Comparison of ENCODE assay signal across 8 mouse cellular contexts in genomic region chr5:142628726-142629662, GRCm38 (mm10). TPM values are rescaled to one million over a fixed set of nuclear protein-coding genes. Genes with fewer than 3 reads are reported as not detected.
A peak's percentile ranks its signal among the peaks of the same experiment; 100 is the strongest.
DNase-seq lines count a peak whose midpoint lies in the region; ATAC-seq and TF ChIP-seq lines count a peak whose summit lies in the region.

No protein-coding gene starts in this region.

- peak overlapping the region; percentile 81 for H3K9ac ChIP-seq in heart, embryonic 11.5 days (ENCODE audit: low read depth, low read length)
- peak overlapping the region; percentile 89 for H3K9ac ChIP-seq in kidney, embryonic 16.5 days (replicated peaks; ENCODE audit: low read length)
- peak overlapping the region; percentile 95 for H3K9ac ChIP-seq in liver, adult 2 months (ENCODE audit: low read depth, low read length)

- WGBS in heart, embryonic 11.5 days (ENCODE audit: insufficient replicate concordance): under 1% methylated on average over 69 of the region's 69 CpGs
- WGBS in kidney, embryonic 16.5 days: under 1% methylated on average over 69 of the region's 69 CpGs
- WGBS in liver, adult 2 months: under 1% methylated on average over 69 of the region's 69 CpGs

- H3K36me3 ChIP-seq in heart, embryonic 11.5 days (ENCODE audit: control insufficient read depth, insufficient read depth, low read length): peaks cover 7% of the 10 kb centered on the region
- peaks cover 7% of the 10 kb centered on the region; the same call in 1 of the 2 replicates for H3K36me3 ChIP-seq in kidney, embryonic 16.5 days (ENCODE audit: insufficient read depth, low read length)
- H3K36me3 ChIP-seq in liver, adult 2 months (ENCODE audit: control insufficient read depth, insufficient read depth, low read length): peaks cover 5% of the 10 kb centered on the region
- H3K36me3 ChIP-seq in myocyte (ENCODE audit: control insufficient read depth, insufficient read depth): peaks cover 6% of the 10 kb centered on the region
- H3K36me3 ChIP-seq in splenic B cell, adult 2 months (ENCODE audit: control insufficient read depth, insufficient read depth, low read length, poor library complexity, severe bottlenecking): no peaks in the 10 kb centered on the region

- peak overlapping the region; percentile 46 for H3K27ac ChIP-seq in bone marrow macrophage, adult 2 months (ENCODE audit: insufficient read depth, low read depth, low read length)
- peak overlapping the region; percentile 39 for H3K27ac ChIP-seq in embryonic fibroblast, embryonic 13.5 days (ENCODE audit: insufficient read depth, low read length)
- peak overlapping the region; percentile 94 for H3K27ac ChIP-seq in heart, embryonic 11.5 days (ENCODE audit: low read depth, low read length)
- peak overlapping the region; percentile 92 for H3K27ac ChIP-seq in kidney, embryonic 16.5 days (ENCODE audit: low read length)
- peak overlapping the region; percentile 93 for H3K27ac ChIP-seq in liver, adult 2 months (replicated peaks; ENCODE audit: insufficient read depth, low read depth, low read length)

- H3K9me3 ChIP-seq in heart, embryonic 11.5 days (replicated peaks; ENCODE audit: control insufficient read depth, low read length): no peaks in the 10 kb centered on the region
- no peaks in the 10 kb centered on the region for H3K9me3 ChIP-seq in kidney, embryonic 16.5 days (ENCODE audit: low read length)

- H3K4me2 ChIP-seq in heart, embryonic 11.5 days: peak overlapping the region; percentile 77
- peak overlapping the region; percentile 61 for H3K4me2 ChIP-seq in kidney, embryonic 16.5 days (replicated peaks; ENCODE audit: low read depth, low read length)
- peak overlapping the region; percentile 97 for H3K4me2 ChIP-seq in myocyte (ENCODE audit: low read depth)

- TF ChIP-seq POLR2A in bone marrow macrophage, adult 2 months (IDR thresholded peaks at IDR 0.05; ENCODE audit: borderline replicate concordance, low read depth, low read length): no peak; the same call in 1 of the 2 replicates
- peak; percentile 96 for TF ChIP-seq POLR2A in embryonic fibroblast, embryonic 13.5 days (IDR thresholded peaks at IDR 0.05; ENCODE audit: low read depth, low read length)
- TF ChIP-seq POLR2A in liver, adult 2 months (IDR thresholded peaks at IDR 0.05; ENCODE audit: extremely low read depth, insufficient read depth, low read length): peak; percentile 92
- peak; percentile 81 for TF ChIP-seq POLR2A in myocyte (IDR thresholded peaks at IDR 0.05; ENCODE audit: insufficient read length, low read depth)

- H3K79me2 ChIP-seq in liver, adult 2 months (ENCODE audit: control insufficient read depth, insufficient read depth, low read length): peaks cover 33% of the 10 kb centered on the region; the same call in 1 of the 2 replicates
- H3K79me2 ChIP-seq in myocyte (ENCODE audit: control insufficient read depth, insufficient read depth): peaks cover 34% of the 10 kb centered on the region

- H3ac ChIP-seq in myocyte (ENCODE audit: control insufficient read depth, insufficient read length): peak overlapping the region; percentile 97

- no peaks in the 10 kb centered on the region for H3K27me3 ChIP-seq in heart, embryonic 11.5 days (ENCODE audit: control insufficient read depth, insufficient read depth, low read length)
- H3K27me3 ChIP-seq in kidney, embryonic 16.5 days (ENCODE audit: insufficient read depth, low read length): no peaks in the 10 kb centered on the region
- H3K27me3 ChIP-seq in liver, adult 2 months (ENCODE audit: control insufficient read depth, insufficient read depth, low read length): no peaks in the 10 kb centered on the region
- peaks cover 5% of the 10 kb centered on the region for H3K27me3 ChIP-seq in myocyte (ENCODE audit: control insufficient read depth, insufficient read depth, insufficient read length)
- H3K27me3 ChIP-seq in splenic B cell, adult 2 months (ENCODE audit: control insufficient read depth, insufficient read depth, low read length, poor library complexity, severe bottlenecking): no peaks in the 10 kb centered on the region

- H3K4me1 ChIP-seq in bone marrow macrophage, adult 2 months (ENCODE audit: control insufficient read depth, insufficient read depth, low read length): peaks cover 12% of the 10 kb centered on the region
- H3K4me1 ChIP-seq in embryonic fibroblast, embryonic 13.5 days (ENCODE audit: control insufficient read depth, insufficient read depth, low read length): no peaks in the 10 kb centered on the region
- peaks cover 9% of the 10 kb centered on the region for H3K4me1 ChIP-seq in heart, embryonic 11.5 days (ENCODE audit: control insufficient read depth, insufficient read depth, low read length)
- H3K4me1 ChIP-seq in kidney, embryonic 16.5 days (ENCODE audit: insufficient read depth, low read length): peaks cover 13% of the 10 kb centered on the region
- H3K4me1 ChIP-seq in liver, adult 2 months (ENCODE audit: control insufficient read depth, insufficient read depth, low read length): peaks cover 9% of the 10 kb centered on the region

- DNase-seq in A20 (ENCODE audit: low read depth, low spot score): peak; percentile 98
- DNase-seq in liver, adult 2 months (ENCODE audit: extremely low read depth, low read depth, low spot score): peak; percentile 82
- peak; percentile 98 for DNase-seq in splenic B cell, adult 2 months (ENCODE audit: low read depth, low spot score)

- TF ChIP-seq CTCF in bone marrow macrophage, adult 2 months (IDR thresholded peaks at IDR 0.05; ENCODE audit: low read depth, low read length): no peak
- TF ChIP-seq CTCF in embryonic fibroblast, embryonic 13.5 days (IDR thresholded peaks at IDR 0.05; ENCODE audit: borderline replicate concordance, insufficient read depth, low read length): no peak
- TF ChIP-seq CTCF in liver, adult 2 months (IDR thresholded peaks at IDR 0.05; ENCODE audit: low read depth, low read length): no peak

- peak; percentile 97 for ATAC-seq in heart, embryonic 11.5 days (replicated peaks; ENCODE audit: insufficient number of reproducible peaks, low FRiP score, low TSS enrichment)
- peak; percentile 97 for ATAC-seq in kidney, embryonic 16.5 days (ENCODE audit: low FRiP score, low TSS enrichment)

- H3K4me3 ChIP-seq in bone marrow macrophage, adult 2 months (ENCODE audit: insufficient read depth, low read length): peak overlapping the region; percentile 75
- H3K4me3 ChIP-seq in embryonic fibroblast, embryonic 13.5 days (ENCODE audit: insufficient read depth, low read length): peak overlapping the region; percentile 93
- peak overlapping the region; percentile 63 for H3K4me3 ChIP-seq in heart, embryonic 11.5 days (ENCODE audit: low read depth, low read length)
- peak overlapping the region; percentile 82 for H3K4me3 ChIP-seq in kidney, embryonic 16.5 days (ENCODE audit: low read length)
- peak overlapping the region; percentile 99 for H3K4me3 ChIP-seq in liver, adult 2 months (ENCODE audit: insufficient read depth, low read depth, low read length)
- peak overlapping the region; percentile 55 for H3K4me3 ChIP-seq in myocyte

TF ChIP-seq in myocyte, 11 proteins besides CTCF, POLR2A, EP300 and RAD21:
- TF ChIP-seq MYOD1 (IDR thresholded peaks at IDR 0.05; ENCODE audit: control insufficient read depth in 1 of 3, insufficient read length in 2 of 3, low read depth in 2 of 3): peak in 1 of 3 experiments; percentile 17
- TF ChIP-seq USF1 (IDR thresholded peaks at IDR 0.05; ENCODE audit: low read depth): no peak
- peak in 1 of 3 experiments; percentile 35 for TF ChIP-seq MYOG (IDR thresholded peaks at IDR 0.05; ENCODE audit: control insufficient read depth in 1 of 3, insufficient read depth in 1 of 3, insufficient read length in 2 of 3, low read depth in 2 of 3)
- TF ChIP-seq POLR2AphosphoS2 (IDR thresholded peaks at IDR 0.05; ENCODE audit: insufficient read length, low read depth): peak; percentile 90

RNA-seq across cellular contexts. Expression of gene Wipi2, which starts 1.5 kb away (rescaled TPM):
- polyA plus RNA-seq in bone marrow macrophage, adult 2 months (2012; ENCODE audit: insufficient read depth, insufficient read length, missing spikeins): 29.9 and 31.6 TPM in 2 replicates
- 56.8 and 59.9 TPM in 2 replicates for polyA plus RNA-seq in embryonic fibroblast, embryonic 13.5 days (2011; ENCODE audit: insufficient read length, low read depth, missing spikeins)
- 28.3 and 38.3 TPM in 2 replicates for polyA plus RNA-seq in heart, embryonic 11.5 days (2014; fragmentation: Nextera tagmentation; extraction: Ambion mirVana)
- 51.6 TPM in 2 replicates for polyA plus RNA-seq in kidney, embryonic 16.5 days (2015; fragmentation: Nextera tagmentation; extraction: Ambion mirVana)
- 43.9 and 46.5 TPM in 2 replicates for total RNA-seq in liver, adult 2 months (2014; rRNA removed)
- 35.9 and 39.2 TPM in 2 replicates for polyA plus RNA-seq in liver, adult 2 months (2012; rRNA removed)
- 52.0 TPM for polyA plus RNA-seq in myocyte (2012; fragmentation: generic; extraction: Trizol)

RNA-seq across cellular contexts. Expression of gene Mmd2, which starts 20.4 kb away (rescaled TPM):
- not detected in 2 replicates for polyA plus RNA-seq in bone marrow macrophage, adult 2 months (2012; ENCODE audit: insufficient read depth, insufficient read length, missing spikeins)
- polyA plus RNA-seq in embryonic fibroblast, embryonic 13.5 days (2011; ENCODE audit: insufficient read length, low read depth, missing spikeins): not detected in 2 replicates
- 0.13 and 0.29 TPM in 2 replicates for polyA plus RNA-seq in heart, embryonic 11.5 days (2014; fragmentation: Nextera tagmentation; extraction: Ambion mirVana)
- 0.63 and 0.64 TPM in 2 replicates for polyA plus RNA-seq in kidney, embryonic 16.5 days (2015; fragmentation: Nextera tagmentation; extraction: Ambion mirVana)
- 9.8 and 37.1 TPM in 2 replicates for total RNA-seq in liver, adult 2 months (2014; rRNA removed)
- polyA plus RNA-seq in liver, adult 2 months (2012; rRNA removed): 13.1 and 27.6 TPM in 2 replicates
- not detected for polyA plus RNA-seq in myocyte (2012; fragmentation: generic; extraction: Trizol)

Comparison
In these comparisons a context has a peak if more than half of its experiments do, and no peak if none do; other contexts are left out.
1. Peak in every context shown above with its lines: DNase-seq, ATAC-seq, H3K4me3 ChIP-seq and H3K27ac ChIP-seq.
2. H3K27ac ChIP-seq: peak in every context shown above with its lines; median percentile 94 in heart, embryonic 11.5 days; 93 in liver, adult 2 months; 92 in kidney, embryonic 16.5 days; 46 in bone marrow macrophage, adult 2 months; 39 in embryonic fibroblast, embryonic 13.5 days.